Mouse (Mus musculus): Measurements from ENCODE around the gene Sec11a. TPM values are rescaled to one million over a fixed set of nuclear protein-coding genes. Genes with fewer than 3 reads are reported as not detected.
"Not testable (repeated sequence)": the region's sequence is repeated elsewhere in the genome, so short reads cannot be mapped to it uniquely, and the experiment has no call there.

Gene Sec11a
- polyA plus RNA-seq, 1 experiment from 2014 or later = 147 TPM

- no peak for ATAC-seq (replicated peaks)
- Histone ChIP-seq H3K27ac (no peak overlapping the region), H3K4me2 (no peak overlapping the region), H3K4me3 (no peak overlapping the region), H3K9me3 (no peaks in the 10 kb centered on the region), H3K27me3 (replicated peaks) (no peaks in the 10 kb centered on the region), H3K36me3 (replicated peaks) (no peaks in the 10 kb centered on the region; the same call in 1 of the 2 replicates), H3K4me1 (no peaks in the 10 kb centered on the region), H3K9ac (no peak overlapping the region)
- WGBS = 92% methylated on average over 4 of the region's 4 CpGs
Observed at GRCm38 (mm10) chr7:80939808-80940207, 7.8 kb downstream of the Sec11a start.

DNA sequence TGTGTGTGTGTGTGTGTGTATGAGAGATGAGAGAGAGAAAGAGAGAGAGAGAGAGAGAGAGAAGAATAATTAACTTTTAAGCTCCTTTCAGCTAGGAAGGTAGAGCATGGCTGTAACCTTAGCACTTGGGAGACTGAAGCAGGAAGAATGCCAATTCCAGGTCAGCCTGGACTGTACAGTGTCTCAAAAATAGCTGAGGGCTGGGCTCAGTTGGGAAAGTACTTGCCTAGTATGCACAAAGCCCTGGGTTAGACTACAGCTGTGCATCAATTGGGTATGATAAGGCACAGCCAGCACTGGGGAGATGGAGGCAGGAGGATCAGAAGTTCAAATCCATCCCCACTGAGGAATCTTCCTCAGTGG, 10.3 kb downstream of the Sec11a start:
- H3K27me3 ChIP-seq (replicated peaks); H3K9ac ChIP-seq; H3K4me2 ChIP-seq; ATAC-seq (replicated peaks); H3K9me3 ChIP-seq; H3K27ac ChIP-seq; H3K4me3 ChIP-seq; H3K36me3 ChIP-seq (replicated peaks); H3K4me1 ChIP-seq: not testable (repeated sequence)

GRCm38 (mm10) chr7:80936617-80937303, 10.8 kb downstream of the Sec11a start:
- H3K9me3 ChIP-seq; H3K9ac ChIP-seq; H3K27ac ChIP-seq; H3K4me3 ChIP-seq; H3K36me3 ChIP-seq (replicated peaks); H3K4me1 ChIP-seq; H3K27me3 ChIP-seq (replicated peaks); ATAC-seq (replicated peaks); H3K4me2 ChIP-seq: not testable (repeated sequence)
- 86% methylated on average over 7 of the region's 7 CpGs for whole genome bisulfite sequencing

- H3K9ac ChIP-seq = no peak overlapping the region
- no peak overlapping the region for H3K27ac ChIP-seq
- no peaks in the 10 kb centered on the region for H3K4me1 ChIP-seq
- 88% methylated on average over 1 of the region's 1 CpGs for WGBS
- no peak for ATAC-seq (replicated peaks)
- H3K9me3 ChIP-seq = no peaks in the 10 kb centered on the region
- H3K4me3 ChIP-seq = no peak overlapping the region
- peaks cover 12% of the 10 kb centered on the region; the same call in 1 of the 2 replicates for H3K36me3 ChIP-seq (replicated peaks)
- H3K27me3 ChIP-seq (replicated peaks) = no peaks in the 10 kb centered on the region
- H3K4me2 ChIP-seq = no peak overlapping the region
Observed at GRCm38 (mm10) chr7:80935834-80936233, 11.7 kb downstream of the Sec11a start.

- no peak overlapping the region for H3K9ac ChIP-seq
- no peak overlapping the region for H3K27ac ChIP-seq
- peaks cover 12% of the 10 kb centered on the region; the same call in 1 of the 2 replicates for H3K36me3 ChIP-seq (replicated peaks)
- no peak overlapping the region for H3K4me2 ChIP-seq
- no peaks in the 10 kb centered on the region for H3K27me3 ChIP-seq (replicated peaks)
- 81% methylated on average over 1 of the region's 1 CpGs for WGBS
- ATAC-seq (replicated peaks) = no peak
- no peaks in the 10 kb centered on the region for H3K9me3 ChIP-seq
- no peak overlapping the region for H3K4me3 ChIP-seq
- H3K4me1 ChIP-seq = no peaks in the 10 kb centered on the region
Observed at GRCm38 (mm10) chr7:80932777-80933176, 14.8 kb downstream of the Sec11a start.

DNA sequence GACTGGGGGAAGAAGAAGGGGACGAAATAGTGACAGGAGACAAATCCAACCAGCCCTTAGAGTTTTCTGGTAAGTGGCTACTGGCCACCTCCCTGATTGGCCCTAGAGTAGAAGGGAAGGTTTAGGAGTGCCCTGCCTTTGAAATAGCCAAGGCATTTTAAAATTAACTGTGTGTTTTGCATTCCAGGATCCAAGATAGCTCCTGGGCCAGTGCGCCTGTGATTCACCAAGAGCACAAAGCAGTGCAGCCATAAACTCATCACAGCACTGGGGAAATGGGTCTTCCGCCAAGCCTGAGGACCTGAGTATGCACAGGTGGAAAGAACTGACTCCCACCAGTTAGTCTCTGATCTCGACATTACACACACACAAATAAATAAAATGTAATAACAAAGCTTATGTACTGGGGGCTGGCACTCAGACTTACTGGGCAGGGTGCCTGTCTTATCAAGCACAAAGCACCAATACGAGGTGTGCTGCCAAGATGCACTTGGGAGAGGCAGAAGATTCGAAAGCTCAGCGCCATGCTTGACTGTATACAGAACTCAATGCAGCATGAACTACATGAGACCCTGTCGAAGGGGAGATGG, 15.9 kb downstream of the Sec11a start:
- WGBS = 95% methylated on average over 8 of the region's 8 CpGs
- H3K36me3 ChIP-seq (replicated peaks) = peaks cover 16% of the 10 kb centered on the region
- no peak for ATAC-seq (replicated peaks)

GRCm38 (mm10) chr7:80923165-80923564, 24.4 kb downstream of the Sec11a start:
- Histone ChIP-seq H3K9me3 (no peaks in the 10 kb centered on the region), H3K27me3 (replicated peaks) (no peaks in the 10 kb centered on the region), H3K4me3 (no peak overlapping the region), H3K36me3 (replicated peaks) (peaks cover 37% of the 10 kb centered on the region), H3K4me1 (no peaks in the 10 kb centered on the region), H3K4me2 (no peak overlapping the region), H3K27ac (no peak overlapping the region), H3K9ac (no peak overlapping the region)
- 88% methylated on average over 2 of the region's 2 CpGs for WGBS
- no peak for ATAC-seq (replicated peaks)

More for the DNA sequence above, 15.9 kb downstream of the Sec11a start:
- Histone ChIP-seq H3K4me1 (no peaks in the 10 kb centered on the region), H3K9me3 (no peaks in the 10 kb centered on the region), H3K9ac (no peak overlapping the region), H3K27ac (no peak overlapping the region), H3K4me2 (no peak overlapping the region), H3K4me3 (no peak overlapping the region), H3K27me3 (replicated peaks) (no peaks in the 10 kb centered on the region)

- no peak for ATAC-seq (replicated peaks)
- H3K36me3 ChIP-seq (replicated peaks) = peaks cover 45% of the 10 kb centered on the region
- WGBS = 91% methylated on average over 5 of the region's 5 CpGs
- no peak overlapping the region for H3K4me3 ChIP-seq
- no peak overlapping the region for H3K27ac ChIP-seq
- no peaks in the 10 kb centered on the region for H3K9me3 ChIP-seq
- no peak overlapping the region for H3K4me2 ChIP-seq
- H3K27me3 ChIP-seq (replicated peaks) = no peaks in the 10 kb centered on the region
- no peak overlapping the region for H3K9ac ChIP-seq
- no peaks in the 10 kb centered on the region for H3K4me1 ChIP-seq
Observed at GRCm38 (mm10) chr7:80919647-80920008, 28.0 kb downstream of the Sec11a start.

- Histone ChIP-seq H3K4me2 (no peak overlapping the region), H3K9ac (no peak overlapping the region), H3K27me3 (replicated peaks) (no peaks in the 10 kb centered on the region), H3K4me1 (no peaks in the 10 kb centered on the region), H3K9me3 (no peaks in the 10 kb centered on the region), H3K27ac (no peak overlapping the region), H3K4me3 (no peak overlapping the region), H3K36me3 (replicated peaks) (peaks cover 46% of the 10 kb centered on the region)
- 85% methylated on average over 8 of the region's 8 CpGs for WGBS
- ATAC-seq (replicated peaks) = no peak
Observed at GRCm38 (mm10) chr7:80918982-80919646, 28.5 kb downstream of the Sec11a start.

GRCm38 (mm10) chr7:80917916-80918465, 29.6 kb downstream of the Sec11a start:
- Histone ChIP-seq H3K4me2 (no peak overlapping the region), H3K27me3 (replicated peaks) (no peaks in the 10 kb centered on the region), H3K4me1 (no peaks in the 10 kb centered on the region), H3K4me3 (no peak overlapping the region), H3K9ac (no peak overlapping the region), H3K36me3 (replicated peaks) (peaks cover 47% of the 10 kb centered on the region), H3K9me3 (no peaks in the 10 kb centered on the region), H3K27ac (no peak overlapping the region)
- no peak for ATAC-seq (replicated peaks)
- WGBS = 86% methylated on average over 4 of the region's 4 CpGs

GRCm38 (mm10) chr7:80912496-80912895, 35.1 kb downstream of the Sec11a start:
- H3K4me1 ChIP-seq = no peaks in the 10 kb centered on the region
- peaks cover 37% of the 10 kb centered on the region for H3K36me3 ChIP-seq (replicated peaks)
- no peaks in the 10 kb centered on the region for H3K27me3 ChIP-seq (replicated peaks)
- ATAC-seq (replicated peaks) = no peak
- no peak overlapping the region for H3K4me3 ChIP-seq
- 92% methylated on average over 8 of the region's 8 CpGs for WGBS
- no peak overlapping the region for H3K4me2 ChIP-seq
- H3K9ac ChIP-seq = no peak overlapping the region
- H3K9me3 ChIP-seq = no peaks in the 10 kb centered on the region
- H3K27ac ChIP-seq = no peak overlapping the region

DNA sequence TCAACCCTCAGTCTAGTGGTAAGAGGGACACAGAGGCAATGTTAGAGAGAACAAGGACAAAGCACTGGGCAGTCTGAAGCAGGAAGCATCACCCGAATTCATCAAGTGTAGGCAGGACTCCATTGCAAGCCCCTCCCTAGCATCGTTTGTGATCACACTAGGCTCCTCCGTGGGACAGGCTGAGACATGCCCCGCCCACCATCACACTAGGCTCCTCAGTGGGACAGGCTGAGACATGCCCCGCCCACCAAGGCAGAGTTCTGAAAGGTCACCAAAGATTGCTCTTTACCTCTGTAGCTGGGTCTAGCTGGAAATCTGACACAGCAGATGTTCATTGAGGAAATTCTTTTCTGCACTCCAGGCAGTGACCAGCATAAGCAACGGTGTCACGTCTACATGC, 36.5 kb downstream of the Sec11a start:
- Histone ChIP-seq H3K9ac (no peak overlapping the region), H3K4me3 (no peak overlapping the region), H3K27ac (no peak overlapping the region), H3K9me3 (no peaks in the 10 kb centered on the region), H3K36me3 (replicated peaks) (peaks cover 25% of the 10 kb centered on the region), H3K4me2 (no peak overlapping the region), H3K27me3 (replicated peaks) (no peaks in the 10 kb centered on the region), H3K4me1 (no peaks in the 10 kb centered on the region)
- WGBS = 86% methylated on average over 7 of the region's 7 CpGs
- ATAC-seq (replicated peaks) = no peak
